Mouse (Mus musculus): ENCODE results near the gene Phlpp1. TPM values are rescaled to one million over a fixed set of nuclear protein-coding genes. Genes with fewer than 3 reads are reported as not detected.

The Phlpp1 gene
- polyA plus RNA-seq, 1 experiment, result 6.0 TPM

DNA sequence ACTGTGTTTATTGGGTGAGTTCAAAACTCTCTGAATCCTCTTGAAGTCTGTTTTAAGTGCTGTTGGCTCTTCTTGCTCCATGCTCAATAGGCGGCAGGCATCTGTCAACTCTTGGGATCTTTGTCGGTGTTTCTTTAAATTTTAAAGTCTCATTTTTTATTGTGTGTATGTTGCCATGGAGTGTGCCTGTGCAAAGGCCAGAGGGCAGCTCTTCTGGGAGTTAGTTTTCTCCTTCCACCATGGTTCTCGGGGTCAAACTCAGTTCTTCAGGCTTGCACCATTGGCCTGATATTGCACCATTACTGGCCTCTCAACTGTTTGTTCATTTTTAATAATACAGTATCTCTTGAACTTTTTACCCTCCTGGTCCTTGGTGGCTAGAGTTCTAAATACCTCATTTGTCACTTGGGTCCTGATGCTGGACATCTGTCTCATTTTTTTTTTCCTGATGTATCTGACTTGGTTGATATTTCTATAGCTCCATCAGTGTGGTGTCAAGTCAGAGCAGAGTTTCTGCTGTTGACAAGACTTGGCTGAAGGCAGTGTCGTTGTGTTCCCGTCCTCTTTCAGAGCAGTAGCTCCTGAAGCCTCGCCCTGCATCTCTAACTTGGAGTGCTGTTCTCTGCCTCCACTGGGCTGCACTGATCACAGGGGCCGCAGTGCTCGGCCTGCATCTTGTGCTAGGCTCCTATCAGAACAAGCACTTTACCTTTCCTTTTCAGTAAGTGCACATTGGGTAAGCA lies 108.8 kb downstream of the Phlpp1 start:
- TF ChIP-seq GATA1 (IDR thresholded peaks at IDR 0.05; ENCODE audit: low read length), result no peak

DNA sequence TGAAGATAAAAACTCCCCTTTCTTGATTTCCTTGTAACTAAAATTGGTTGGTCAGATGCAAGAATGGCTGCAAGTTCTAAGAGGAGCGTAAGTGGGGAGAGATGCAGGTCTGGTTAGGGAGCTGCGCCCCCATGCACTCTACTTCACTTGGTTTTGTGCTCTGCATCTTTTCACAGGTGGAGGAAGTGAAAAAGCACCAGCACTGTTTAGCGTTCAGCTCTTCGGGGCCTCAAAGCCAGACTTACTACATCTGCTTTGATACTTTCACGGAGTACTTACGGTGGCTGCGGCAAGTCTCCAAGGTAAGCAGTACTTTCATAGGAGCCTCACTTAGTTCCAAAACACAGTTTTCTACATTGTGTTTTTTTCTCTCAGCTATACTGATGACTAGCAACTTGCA lies 115.3 kb downstream of the Phlpp1 start:
- no peak for TF ChIP-seq GATA1 (IDR thresholded peaks at IDR 0.05; ENCODE audit: low read length)

DNA sequence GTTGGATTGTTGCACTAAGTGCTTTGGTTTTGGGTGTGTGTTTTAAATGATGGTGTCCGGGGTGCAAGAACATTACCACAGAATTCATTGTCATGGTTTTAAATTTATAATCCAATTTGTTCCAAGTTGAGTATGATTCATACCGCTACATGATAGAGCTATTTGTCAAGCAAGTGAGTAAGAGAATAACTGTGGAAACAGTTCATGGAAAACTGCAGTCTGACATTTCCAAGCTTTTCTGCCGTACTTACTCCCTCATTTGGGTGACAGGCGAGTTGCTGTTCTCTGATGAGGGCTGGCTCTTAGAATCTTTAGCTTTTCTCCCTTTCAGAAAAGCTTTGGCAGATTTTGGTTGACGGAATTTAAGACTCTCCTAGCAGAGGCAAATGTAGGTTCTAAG lies 117.5 kb downstream of the Phlpp1 start:
- TF ChIP-seq GATA1 (IDR thresholded peaks at IDR 0.05; ENCODE audit: low read length), result no peak

DNA sequence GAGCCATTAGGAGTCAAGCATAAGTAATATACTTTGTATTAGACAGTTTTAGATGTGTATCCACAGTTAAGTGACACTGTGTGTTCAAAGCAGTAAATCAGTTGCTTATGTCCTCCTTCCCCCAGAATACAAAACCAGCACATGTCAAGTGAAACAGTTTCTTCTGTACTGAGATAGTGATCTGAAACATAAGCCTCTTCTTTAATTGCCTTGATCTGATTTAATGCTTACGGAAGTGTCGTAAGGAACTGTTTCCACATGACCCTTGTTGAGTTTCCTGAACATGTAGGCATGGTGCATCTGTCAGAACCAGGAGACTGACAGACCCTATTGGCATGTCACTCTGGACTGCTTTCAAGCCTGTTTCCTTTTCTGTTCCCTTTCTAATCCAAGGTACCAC lies 118.0 kb downstream of the Phlpp1 start:
- no peak for TF ChIP-seq GATA1 (IDR thresholded peaks at IDR 0.05; ENCODE audit: low read length)

DNA sequence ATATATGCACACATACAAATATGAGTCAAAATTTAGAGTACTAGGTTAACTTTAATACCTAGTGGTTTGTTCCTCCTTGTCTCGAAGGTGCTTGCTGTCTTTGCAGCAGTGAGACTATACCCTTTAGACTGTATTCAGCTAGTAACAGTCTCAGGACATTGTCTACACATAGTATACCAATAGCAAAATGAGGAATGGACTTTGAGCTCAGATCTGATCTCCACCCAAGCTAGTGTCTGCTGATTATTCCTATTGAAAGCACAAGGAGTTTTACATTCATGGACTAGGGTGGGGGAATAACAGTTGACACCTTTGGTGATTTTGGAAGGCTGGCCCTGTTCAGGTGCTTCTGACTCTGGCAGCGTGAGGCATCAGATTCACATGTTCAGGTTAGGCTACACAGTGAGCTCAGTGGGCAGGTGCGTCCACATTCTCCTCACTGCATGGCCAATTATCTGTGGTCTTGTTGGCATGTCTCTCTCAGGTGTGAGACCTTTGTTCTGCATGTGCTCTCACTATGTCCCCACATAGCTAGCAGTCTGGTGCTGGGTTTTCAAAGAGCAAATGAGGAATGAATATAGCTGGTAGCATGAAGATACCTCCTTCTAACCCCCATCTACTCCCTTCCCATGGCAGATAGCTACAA lies 138.0 kb downstream of the Phlpp1 start:
- TF ChIP-seq GATA1 (IDR thresholded peaks at IDR 0.05; ENCODE audit: low read length), result no peak

DNA sequence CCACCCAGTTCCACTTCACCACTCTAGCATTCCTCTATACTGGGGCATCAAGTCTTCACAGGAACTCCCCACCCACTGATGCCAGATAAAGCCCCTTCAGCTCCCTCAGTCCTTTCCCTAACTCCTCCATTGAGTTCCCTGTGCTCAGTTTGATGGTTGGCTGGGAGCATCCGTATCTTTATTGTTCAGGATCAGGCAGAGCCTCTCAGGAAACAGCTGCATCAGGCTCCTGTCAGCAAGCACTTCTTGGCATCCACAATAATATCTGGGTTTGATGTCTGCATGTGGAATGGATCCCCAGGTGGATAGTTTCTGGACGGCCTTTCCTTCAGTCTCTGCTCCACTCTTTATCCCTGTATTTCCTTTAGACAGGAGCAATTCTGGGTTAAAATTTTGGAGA lies 138.7 kb downstream of the Phlpp1 start:
- no peak for TF ChIP-seq GATA1 (IDR thresholded peaks at IDR 0.05; ENCODE audit: low read length)

DNA sequence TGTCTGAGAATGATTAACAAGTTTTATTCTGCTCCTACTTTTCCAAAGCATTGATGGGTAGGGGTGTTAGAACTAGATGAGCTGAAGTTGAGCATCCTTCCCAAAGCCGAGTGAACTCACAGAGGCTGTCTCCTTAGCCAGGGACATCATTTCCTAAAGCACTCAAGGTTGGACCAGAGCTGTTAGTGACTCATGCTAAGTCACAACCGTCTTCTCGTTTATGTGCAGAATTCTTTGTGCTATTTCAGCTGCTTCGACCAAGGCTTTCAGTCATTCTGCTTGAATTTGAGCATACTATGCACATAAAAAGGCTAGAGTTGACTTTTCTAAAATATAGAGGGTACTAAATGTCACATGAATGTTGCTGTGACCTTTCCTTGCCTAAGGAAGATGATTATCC lies 142.9 kb downstream of the Phlpp1 start:
- no peak for TF ChIP-seq GATA1 (IDR thresholded peaks at IDR 0.05; ENCODE audit: low read length)

DNA sequence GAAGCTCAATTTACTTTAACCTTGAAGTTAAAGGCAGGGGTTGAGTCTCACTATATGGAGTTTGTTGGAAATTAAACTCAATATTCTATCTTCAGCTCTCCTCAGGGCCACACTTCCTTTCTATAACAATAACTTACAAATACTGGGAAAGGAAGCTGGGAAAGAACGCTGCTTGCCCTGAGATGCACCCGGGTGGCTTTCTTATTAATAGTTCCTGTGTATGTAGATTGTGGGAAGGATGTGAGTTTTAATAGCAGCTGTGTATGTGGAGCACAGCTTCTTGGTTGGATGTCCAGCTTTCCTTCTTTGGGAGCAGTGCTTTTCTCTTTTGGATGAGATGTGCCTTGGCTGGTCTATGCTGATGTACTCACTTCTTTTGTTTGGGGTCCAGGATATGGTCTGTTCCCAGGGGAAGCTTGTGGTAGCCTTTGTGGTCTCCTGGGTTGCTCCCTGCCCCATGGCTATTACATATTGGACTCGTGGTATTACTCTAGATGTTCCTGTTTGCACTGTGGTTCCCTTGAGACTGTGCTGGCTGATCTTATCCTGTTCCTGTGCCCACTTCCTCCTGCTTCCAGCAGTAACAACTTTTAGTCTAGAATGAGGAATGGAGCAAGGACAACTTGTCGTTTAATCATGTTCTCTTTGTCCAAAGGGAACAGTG lies 145.2 kb downstream of the Phlpp1 start:
- TF ChIP-seq GATA1 (IDR thresholded peaks at IDR 0.05; ENCODE audit: low read length), result no peak

DNA sequence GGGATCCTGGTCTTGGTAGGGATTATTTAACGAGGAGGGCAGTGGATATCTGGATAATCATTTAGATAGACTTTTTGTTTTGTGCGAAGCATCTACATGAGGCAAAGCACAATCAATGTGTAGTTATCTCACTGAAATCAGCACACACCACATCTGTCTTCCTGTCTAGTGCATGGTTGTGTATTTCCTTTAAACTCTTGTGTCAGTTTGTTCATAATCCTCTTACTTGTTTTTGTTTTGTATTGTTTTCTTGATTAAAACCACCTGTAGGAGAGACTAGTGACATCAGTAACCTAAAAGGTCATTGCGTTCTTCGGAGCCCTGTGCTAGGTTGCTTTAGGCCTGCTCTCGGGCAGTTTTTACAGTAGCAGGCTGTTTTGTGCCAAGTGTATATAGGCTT lies 146.8 kb downstream of the Phlpp1 start:
- no peak for TF ChIP-seq GATA1 (IDR thresholded peaks at IDR 0.05; ENCODE audit: low read length)

DNA sequence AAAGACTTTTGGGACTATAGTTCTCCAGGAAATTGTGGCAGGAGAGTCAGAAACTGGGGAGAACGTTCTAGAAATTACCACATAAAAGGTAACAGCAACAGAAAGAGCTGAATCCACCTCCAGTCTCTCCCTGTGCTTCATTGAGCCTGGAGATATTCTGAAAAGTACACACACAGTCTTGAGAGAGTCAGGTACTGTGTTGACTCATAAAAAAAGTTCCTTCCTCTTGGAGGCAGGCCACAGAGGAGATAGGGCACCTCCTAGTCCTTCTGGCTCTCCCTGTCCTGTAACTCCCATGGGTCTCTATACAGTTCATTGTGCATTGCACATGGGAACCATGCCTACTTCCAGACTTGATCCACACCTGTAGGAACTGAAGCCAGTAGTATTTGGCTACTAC lies 149.0 kb downstream of the Phlpp1 start:
- no peak for TF ChIP-seq GATA1 (IDR thresholded peaks at IDR 0.05; ENCODE audit: low read length)

DNA sequence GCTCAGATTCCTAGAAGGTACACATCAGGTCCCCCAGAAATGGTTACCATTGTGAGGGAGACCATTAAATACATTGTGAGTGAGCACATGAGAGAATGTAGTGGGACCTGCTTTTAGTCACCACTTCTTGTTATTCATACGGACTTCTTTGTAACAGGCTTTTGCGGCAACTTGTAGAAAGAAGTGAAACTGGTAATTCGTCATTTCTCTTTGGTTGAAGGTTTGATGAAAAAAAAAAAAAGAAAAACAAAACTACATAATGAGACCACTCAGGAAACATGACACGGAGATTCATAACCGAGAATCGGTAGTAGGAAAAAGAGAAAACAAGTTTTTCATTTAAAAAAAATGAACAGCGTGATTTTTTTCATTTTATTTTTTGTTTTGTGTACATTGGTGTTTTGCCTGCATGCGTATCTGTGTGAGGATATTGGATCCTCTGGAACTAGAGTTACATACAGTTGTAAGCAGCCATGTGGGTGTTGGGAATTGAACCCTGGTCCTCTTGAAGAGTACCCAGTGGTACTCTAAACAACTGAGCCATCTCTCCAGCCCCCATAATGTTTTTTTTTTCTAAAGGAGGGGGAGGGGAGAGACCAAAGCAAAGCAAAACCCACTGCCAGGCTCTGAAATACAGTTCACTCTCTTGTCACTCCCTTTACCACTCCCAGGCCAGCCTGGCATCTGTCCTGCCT lies 150.0 kb downstream of the Phlpp1 start:
- no peak for TF ChIP-seq GATA1 (IDR thresholded peaks at IDR 0.05; ENCODE audit: low read length)

DNA sequence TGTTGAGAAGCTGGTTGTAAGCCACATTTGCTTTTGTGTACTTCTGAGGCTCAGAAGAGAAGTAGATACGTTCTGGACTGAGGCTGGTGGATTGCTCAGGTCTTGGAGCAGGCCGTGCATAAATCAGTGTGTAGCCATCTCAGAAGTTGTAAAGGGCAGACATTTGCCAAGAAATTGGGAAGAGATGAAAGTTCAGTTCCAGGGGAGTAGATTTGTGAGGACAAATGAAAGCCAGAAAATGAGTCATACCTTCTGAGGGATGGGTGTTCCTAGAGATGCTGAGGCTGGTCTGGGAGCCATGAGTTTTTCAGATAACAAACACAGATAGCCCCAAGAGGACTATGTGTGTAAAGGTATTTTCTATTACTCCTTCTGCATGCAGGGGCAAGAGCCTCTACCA lies 155.1 kb downstream of the Phlpp1 start:
- no peak for TF ChIP-seq GATA1 (IDR thresholded peaks at IDR 0.05; ENCODE audit: low read length)

DNA sequence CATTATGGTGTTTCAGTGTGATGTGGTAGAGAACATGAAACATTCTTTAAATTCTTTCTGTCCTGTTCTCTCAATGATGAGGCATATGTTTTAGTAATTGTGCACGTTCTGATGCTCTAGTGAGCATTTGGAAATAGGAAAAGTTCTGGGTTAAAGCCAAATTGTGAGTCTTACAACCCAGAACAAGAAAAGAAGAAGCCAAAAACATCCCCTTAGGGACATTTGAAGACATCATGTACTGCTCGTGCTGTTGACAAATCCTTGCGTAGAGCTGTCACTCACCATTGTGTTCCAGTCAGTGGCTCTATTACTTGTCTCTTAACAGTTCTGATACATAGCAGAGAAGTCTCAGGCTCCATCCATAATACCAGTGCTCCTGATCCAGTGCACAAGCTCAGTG lies 170.5 kb downstream of the Phlpp1 start:
- no peak for TF ChIP-seq GATA1 (IDR thresholded peaks at IDR 0.05; ENCODE audit: low read length)

DNA sequence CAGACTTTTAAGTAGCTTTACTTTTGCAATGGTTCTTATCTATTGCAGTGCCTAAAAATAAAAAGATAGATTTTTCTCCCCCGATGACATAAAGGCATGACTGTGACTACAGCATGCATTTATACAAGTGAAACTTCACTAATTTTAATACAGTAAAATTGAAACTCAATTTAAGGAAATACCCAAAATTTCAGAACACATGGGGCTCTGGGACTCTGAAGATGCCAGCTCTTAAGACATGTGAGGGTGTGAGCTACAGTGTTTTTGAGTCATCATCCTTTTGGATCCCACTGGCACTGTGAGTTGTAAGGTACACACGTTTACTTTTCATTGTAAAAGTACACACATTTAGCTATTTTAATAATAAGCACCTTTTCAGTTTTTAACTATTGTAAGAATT lies 173.7 kb downstream of the Phlpp1 start:
- TF ChIP-seq GATA1 (IDR thresholded peaks at IDR 0.05; ENCODE audit: low read length), result no peak

DNA sequence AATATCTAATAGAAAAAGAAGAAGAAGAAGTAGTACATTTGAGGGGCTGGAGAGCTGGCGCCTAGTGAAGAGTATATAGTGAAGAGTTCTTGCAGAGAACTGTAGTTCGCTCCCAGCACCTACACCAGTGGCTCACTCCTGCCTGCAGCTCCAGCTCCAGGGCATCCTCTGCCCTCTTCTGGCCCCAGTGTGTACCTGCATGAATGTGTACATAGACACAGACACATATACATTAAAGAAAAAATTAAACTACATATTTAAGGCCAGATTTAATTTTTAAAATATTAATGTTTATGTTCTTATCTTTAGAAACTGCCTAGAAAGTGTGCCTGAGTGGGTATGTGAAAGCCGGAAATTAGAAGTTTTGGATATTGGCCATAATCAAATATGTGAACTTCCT lies 175.2 kb downstream of the Phlpp1 start:
- no peak for TF ChIP-seq GATA1 (IDR thresholded peaks at IDR 0.05; ENCODE audit: low read length)

DNA sequence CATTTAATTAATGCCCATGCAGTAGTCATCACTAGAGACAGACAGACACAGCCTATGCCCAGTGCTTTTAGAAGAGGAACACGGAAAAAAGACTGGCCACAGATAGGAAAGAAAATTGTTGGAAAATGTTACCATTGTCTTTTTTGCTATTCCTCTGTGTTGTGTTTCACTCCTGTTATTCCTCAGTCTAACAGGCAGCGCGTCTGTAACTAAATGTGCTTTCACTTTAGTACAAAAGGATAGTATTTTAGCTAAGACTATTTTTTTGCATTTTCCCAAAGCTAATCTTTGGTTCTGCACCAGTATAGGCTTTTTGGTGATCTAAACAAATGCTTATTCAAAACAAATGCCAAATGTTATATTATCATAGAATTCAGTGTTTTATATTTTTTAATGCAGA lies 177.6 kb downstream of the Phlpp1 start:
- no peak for TF ChIP-seq GATA1 (IDR thresholded peaks at IDR 0.05; ENCODE audit: low read length)
